Mouse (Mus musculus): ENCODE results near the gene Mei1.

GRCm38 (mm10) chr15:82160731-82161640 lies 91.2 kb downstream of the Mei1 start:
- TF ChIP-seq POLR2A (IDR thresholded peaks at IDR 0.05; ENCODE audit: insufficient read length, low read depth) = no peak
- no peak for TF ChIP-seq TCF12 (IDR thresholded peaks at IDR 0.05; ENCODE audit: insufficient read depth, poor library complexity, severe bottlenecking)
- TF ChIP-seq USF1 (IDR thresholded peaks at IDR 0.05; ENCODE audit: low read depth) = no peak
- no peak for TF ChIP-seq E2F4 (IDR thresholded peaks at IDR 0.05; ENCODE audit: insufficient read depth)
- no peak for TF ChIP-seq CEBPB (IDR thresholded peaks at IDR 0.05; ENCODE audit: insufficient read depth, poor library complexity, severe bottlenecking)
- peak; percentile 17 for TF ChIP-seq POLR2AphosphoS2 (IDR thresholded peaks at IDR 0.05; ENCODE audit: insufficient read length, low read depth)
- TF ChIP-seq MAX (IDR thresholded peaks at IDR 0.05; ENCODE audit: low read depth) = no peak

Data from myocyte (in vitro differentiated cells).